Mouse (Mus musculus) adrenal gland, postnatal 14 days (tissue): ENCODE data around the gene Lck. TPM values are rescaled to one million over a fixed set of nuclear protein-coding genes. Genes with fewer than 3 reads are reported as not detected.

Experiments
- DNase-seq: peaks from one replicate; pipeline ENCODE4 v3.0.0; 2021; ENCODE audit warnings: mixed read lengths
- microRNA-seq, 2 experiments: library from miRNA; unstranded; fragments of <30 nt; microRNA quantifications; one replicate each; pipeline ENCODE4 v1.2.0; 2021
- total RNA-seq: library from RNA; stranded (reverse); gene quantifications from 2 replicates; pipeline ENCODE4 v1.2.3, GENCODE M21; 2021

Lck gene
- total RNA-seq, 1 experiment from 2014 or later, result 5.0 TPM

GRCm38 (mm10) chr4:129508237-129508515 is 65.3 kb downstream of the Lck start:
- DNase-seq, result no peak

GRCm38 (mm10) chr4:129507434-129508236 is 65.8 kb downstream of the Lck start:
- DNase-seq, result no peak

GRCm38 (mm10) chr4:129505511-129505910 is 67.9 kb downstream of the Lck start:
- DNase-seq, result peak; percentile 72

DNA sequence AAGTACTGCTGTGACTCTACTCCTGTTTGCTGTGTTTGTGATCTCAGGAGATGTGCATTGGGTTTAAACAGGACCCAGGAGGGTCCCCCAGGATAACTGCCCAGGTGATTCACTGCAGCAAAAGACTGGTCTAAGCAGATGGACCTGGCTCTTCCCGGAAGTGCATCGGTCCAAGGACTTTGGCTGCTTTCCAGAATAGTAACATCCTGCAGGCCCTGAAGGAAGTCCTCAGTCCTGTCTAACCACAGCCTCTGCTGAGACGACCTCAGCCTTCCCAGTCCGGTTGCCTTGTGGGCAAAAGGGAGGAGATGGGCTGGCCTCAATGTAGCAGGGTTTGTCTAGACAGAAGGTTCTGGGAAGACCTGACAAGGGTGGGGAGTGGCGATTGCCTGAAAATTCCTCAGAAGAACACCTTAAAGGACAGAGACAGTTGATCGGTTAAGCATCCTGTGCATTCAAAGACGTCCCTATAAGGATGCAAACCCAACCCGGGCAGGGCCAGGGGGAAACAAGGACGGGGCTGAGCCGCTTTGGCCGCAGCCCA is 70.5 kb downstream of the Lck start:
- no peak for DNase-seq

DNA sequence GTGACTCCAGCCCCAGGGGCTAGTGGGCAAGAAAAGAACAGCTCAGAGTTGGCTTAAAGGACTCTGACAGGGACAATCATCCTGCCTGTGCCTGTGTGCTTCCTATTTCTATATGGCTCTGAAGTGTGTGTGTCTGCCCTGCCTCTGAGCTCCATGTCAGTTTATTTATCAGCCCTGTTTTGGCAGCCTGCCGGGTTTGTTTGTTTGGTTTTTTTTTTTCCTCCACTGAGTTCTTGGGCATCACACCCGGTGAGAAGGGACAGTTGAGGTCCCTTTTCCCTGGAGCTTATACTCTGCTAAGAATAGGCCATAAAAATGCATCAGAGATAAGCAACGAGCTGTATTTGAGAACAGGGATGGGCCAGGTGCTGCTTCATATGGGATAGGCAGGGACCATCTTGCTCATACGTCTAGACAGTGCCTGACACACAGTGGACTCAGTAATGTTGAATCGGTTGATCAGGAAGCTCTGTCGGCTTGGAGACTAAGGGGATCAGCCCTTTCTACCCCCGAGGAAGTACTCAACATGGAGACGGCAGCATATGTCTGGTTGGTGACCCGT is 71.0 kb downstream of the Lck start:
- DNase-seq, result no peak

GRCm38 (mm10) chr4:129500607-129501566 is 72.6 kb downstream of the Lck start:
- peak; percentile 94 for DNase-seq

GRCm38 (mm10) chr4:129500017-129500416 is 73.4 kb downstream of the Lck start:
- no peak for DNase-seq

- DNase-seq, result peak; percentile 39
Observed at GRCm38 (mm10) chr4:129498941-129499340, 74.5 kb downstream of the Lck start.

Small RNA genes lying within 50 kb of the gene (microRNA-seq; reads per million reads assigned to microRNA genes)
- gene Mir8119, result 0 reads per million in 2 experiments

Other genes with a start within 250 kb of the Lck start
- 122 and 139 TPM in 2 replicates for gene Rbbp4, start 238.3 kb downstream of the Lck start, total RNA-seq
- 42.2 and 46.4 TPM in 2 replicates for gene Zbtb8os, start 237.9 kb downstream of the Lck start, total RNA-seq
- 8.1 and 9.0 TPM in 2 replicates for gene Zbtb8a, start 195.5 kb downstream of the Lck start, total RNA-seq
- 0.15 and 0.30 TPM in 2 replicates for gene Zbtb8b, start 132.8 kb downstream of the Lck start, total RNA-seq
- 52.3 and 55.7 TPM in 2 replicates for gene Bsdc1, start 112.1 kb downstream of the Lck start, total RNA-seq
- not detected in 2 replicates for gene Tssk3, start 82.6 kb downstream of the Lck start, total RNA-seq
- gene Fam229a, start 82.5 kb downstream of the Lck start, total RNA-seq, result not detected in 2 replicates
- 78.9 and 81.4 TPM in 2 replicates for gene Marcksl1, start 60.1 kb downstream of the Lck start, total RNA-seq
- gene Hdac1, start 30.9 kb downstream of the Lck start, total RNA-seq, result 55.7 and 59.5 TPM in 2 replicates
- gene Fam167b, start 4.9 kb upstream of the Lck start, total RNA-seq, result 30.6 and 32.3 TPM in 2 replicates
- 175 and 187 TPM in 2 replicates for gene Eif3i, start 27.0 kb upstream of the Lck start, total RNA-seq
- gene Tmem234, start 27.0 kb upstream of the Lck start, total RNA-seq, result 82.6 and 89.8 TPM in 2 replicates
- 0.75 and 1.4 TPM in 2 replicates for gene Dcdc2b, start 40.6 kb upstream of the Lck start, total RNA-seq
- 26.7 and 34.9 TPM in 2 replicates for gene Iqcc, start 45.5 kb upstream of the Lck start, total RNA-seq
- gene Ccdc28b, start 50.3 kb upstream of the Lck start, total RNA-seq, result 56.7 and 67.4 TPM in 2 replicates
- gene Txlna, start 67.4 kb upstream of the Lck start, total RNA-seq, result 61.2 and 64.9 TPM in 2 replicates
- 80.6 and 81.7 TPM in 2 replicates for gene Kpna6, start 99.1 kb upstream of the Lck start, total RNA-seq
- 11.6 and 12.9 TPM in 2 replicates for gene Tmem39b, start 123.2 kb upstream of the Lck start, total RNA-seq
- gene Khdrbs1, start 168.7 kb upstream of the Lck start, total RNA-seq, result 69.2 and 78.4 TPM in 2 replicates
- gene Ptp4a2, start 237.6 kb upstream of the Lck start, total RNA-seq, result 313 and 326 TPM in 2 replicates